Mouse (Mus musculus): ENCODE measurements at regions not wholly inside any gene's neighbourhood (a gene's known extent, or its start where the extent isn't known, plus 50 kb on each side); places are given as distances from the start of the nearest gene placed in this dataset.
"Not testable (repeated sequence)": the region's sequence is repeated elsewhere in the genome, so short reads cannot be mapped to it uniquely, and the experiment has no call there.

DNA sequence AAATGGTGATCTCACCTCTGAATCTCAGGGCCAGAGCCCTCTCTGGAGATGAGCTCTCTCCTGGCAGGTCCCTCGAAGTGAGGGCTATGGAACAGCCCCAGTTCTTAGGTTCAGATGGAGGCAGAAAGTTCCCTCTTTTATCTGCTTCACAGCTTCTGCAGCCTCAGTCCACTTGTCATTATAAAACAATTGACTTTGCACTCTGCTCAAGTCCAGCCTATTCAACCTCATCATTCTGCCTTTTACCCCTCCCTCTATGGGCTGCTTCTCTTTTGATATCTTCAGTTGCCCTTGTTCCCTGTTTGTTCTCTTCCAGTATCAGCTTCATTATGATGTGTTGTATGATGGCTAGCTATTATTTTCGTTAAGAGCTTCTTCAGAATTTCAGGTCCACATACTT, 522.2 kb upstream of the Pou3f2 start:
- intact Hi-C loops (cut with DNase I) = no loop called here
- DNase-seq (ENCODE audit: low spot score in 2 of 2) = no peak

DNA sequence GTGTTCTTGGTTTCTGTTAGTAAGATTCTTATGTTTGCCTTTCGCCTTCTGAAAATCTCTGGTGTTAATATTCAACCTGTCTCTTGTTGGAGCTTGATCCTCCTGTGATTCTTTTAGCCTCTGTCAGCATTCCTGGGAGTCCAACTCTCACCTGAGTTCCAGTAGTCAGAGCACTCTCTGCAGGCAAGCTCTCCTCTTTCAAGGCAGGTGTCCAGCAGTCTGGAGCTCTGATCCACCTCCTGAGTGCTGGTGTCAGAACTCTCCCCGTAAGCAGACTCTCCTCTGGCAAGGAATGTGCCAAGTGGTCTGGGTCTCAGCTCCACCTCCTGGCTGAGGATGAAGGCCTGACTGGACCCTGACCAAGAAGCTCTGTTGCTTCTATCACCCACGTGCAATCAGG, 521.0 kb upstream of the Pou3f2 start:
- DNase-seq (ENCODE audit: low spot score in 2 of 2); intact Hi-C loops (cut with DNase I): not testable (repeated sequence)

DNA sequence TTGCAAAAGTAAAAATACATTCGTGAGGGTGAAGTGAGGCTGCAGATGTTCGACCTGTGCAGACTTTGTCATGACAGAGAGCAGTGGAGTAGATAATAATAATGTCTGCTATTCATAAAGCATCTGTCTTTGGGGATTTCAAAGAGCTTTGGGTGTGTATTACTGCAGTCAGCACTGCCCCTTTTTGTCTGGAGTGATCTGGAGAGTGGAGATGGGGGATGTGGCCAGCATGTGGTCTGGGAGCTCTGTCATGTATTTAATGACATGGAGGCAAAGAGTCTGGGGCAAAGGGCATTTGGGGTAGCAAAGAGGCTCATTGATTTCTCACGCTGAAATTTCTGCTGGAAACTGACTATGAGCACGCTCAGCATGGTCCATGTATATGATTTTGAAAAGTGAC, 510.8 kb upstream of the Pou3f2 start:
- DNase-seq (ENCODE audit: low spot score in 2 of 2) = no peak
- intact Hi-C loops (cut with DNase I) = no loop called here

DNA sequence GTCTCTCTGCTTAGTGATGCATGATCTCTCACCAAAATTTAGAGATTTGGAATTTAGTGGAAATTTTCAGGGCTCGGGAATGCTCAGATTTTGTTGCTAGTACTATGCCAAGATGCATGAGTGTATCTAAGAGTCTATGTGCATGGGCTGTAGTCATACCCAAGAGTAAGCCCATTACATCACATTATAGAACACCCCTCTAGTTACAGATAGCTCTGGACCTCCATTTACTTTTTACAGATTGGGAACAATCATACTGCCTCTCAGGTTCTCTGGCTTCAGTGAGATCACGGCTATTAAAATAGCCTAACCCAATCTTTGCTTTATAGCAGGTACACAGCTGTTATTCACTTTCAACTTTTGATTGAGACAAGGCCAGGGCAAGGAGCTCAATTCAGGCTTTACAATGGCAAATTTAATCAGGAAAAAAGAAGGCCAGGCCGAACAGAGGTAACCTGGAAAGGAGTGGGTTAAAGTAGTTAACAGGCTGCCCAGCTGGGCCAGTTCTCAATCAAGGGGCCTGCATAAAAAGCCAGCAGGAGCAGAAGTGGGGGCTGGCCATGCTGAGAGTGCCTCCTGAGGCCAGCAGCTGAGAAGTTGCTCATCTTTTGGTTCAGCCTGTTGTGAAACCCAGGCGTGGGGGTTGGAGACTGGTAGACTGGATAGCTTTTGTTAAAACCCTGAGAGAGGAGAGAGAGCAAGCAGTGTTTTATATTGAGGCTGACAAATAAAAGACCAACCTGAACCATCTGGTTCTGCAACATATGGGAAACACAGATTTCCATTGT, 509.2 kb upstream of the Pou3f2 start:
- DNase-seq (ENCODE audit: low spot score in 2 of 2) = no peak
- intact Hi-C loops (cut with DNase I) = no loop called here

DNA sequence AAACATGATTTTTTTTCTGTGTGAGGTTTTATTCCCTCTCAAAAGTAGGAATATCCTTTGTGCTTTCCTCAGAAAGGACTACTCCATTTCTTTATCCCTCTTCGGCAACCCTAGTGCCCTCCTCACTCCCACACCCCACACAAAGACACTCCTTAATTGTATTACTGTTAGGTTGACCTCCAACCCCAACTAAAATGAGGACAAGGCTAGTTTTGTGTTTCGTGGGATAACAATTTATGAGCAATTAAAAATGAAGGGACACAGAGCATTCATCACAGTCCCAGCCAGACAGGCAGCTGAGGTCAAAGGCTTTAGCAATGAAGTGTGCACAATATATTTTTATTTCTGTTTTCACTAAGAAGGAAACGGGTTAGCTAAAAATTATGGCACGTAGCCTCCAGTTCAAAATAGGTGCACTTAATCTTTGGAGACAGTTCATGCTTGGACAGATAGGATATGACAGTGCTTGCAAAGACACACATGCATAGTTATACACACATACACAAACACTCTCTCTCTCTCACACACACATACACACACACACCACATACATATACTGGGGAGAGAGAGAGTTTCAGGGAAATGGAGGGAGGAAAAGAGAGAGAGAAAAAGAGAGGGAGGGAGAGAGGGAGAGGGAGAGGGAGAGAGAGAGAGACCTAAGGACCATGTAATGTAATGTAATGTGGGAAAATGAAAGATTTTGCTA, 498.8 kb upstream of the Pou3f2 start:
- DNase-seq (ENCODE audit: low spot score in 2 of 2) = no peak
- intact Hi-C loops (cut with DNase I) = no loop called here

DNA sequence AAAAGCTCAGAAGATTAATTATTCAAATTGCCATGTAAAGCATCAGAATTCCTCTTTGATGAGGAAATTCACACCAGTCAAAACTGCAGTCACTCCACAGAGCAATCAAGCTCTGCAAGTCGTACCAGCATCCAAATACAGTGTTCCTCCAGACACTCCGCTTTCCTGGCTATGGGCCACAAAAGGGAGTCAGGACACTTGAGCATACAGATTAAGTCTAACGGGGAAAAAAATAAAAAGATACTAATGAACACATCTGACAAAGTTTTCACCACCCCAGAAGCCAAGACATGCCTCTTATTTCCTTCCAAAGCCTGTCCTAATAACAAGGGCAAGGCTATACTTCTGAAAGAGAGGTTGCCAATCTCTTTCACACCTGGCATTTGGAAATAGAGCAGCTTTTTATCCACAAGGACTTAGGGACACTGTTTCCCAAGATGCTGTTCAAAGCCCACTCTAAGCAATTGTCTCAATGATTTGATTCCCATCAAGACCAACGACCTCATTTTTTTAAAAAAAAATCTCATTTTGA, 485.5 kb upstream of the Pou3f2 start:
- intact Hi-C loops (cut with DNase I) = no loop called here
- DNase-seq (ENCODE audit: low spot score in 2 of 2) = peak in 1 of 2 experiments; percentile 2

DNA sequence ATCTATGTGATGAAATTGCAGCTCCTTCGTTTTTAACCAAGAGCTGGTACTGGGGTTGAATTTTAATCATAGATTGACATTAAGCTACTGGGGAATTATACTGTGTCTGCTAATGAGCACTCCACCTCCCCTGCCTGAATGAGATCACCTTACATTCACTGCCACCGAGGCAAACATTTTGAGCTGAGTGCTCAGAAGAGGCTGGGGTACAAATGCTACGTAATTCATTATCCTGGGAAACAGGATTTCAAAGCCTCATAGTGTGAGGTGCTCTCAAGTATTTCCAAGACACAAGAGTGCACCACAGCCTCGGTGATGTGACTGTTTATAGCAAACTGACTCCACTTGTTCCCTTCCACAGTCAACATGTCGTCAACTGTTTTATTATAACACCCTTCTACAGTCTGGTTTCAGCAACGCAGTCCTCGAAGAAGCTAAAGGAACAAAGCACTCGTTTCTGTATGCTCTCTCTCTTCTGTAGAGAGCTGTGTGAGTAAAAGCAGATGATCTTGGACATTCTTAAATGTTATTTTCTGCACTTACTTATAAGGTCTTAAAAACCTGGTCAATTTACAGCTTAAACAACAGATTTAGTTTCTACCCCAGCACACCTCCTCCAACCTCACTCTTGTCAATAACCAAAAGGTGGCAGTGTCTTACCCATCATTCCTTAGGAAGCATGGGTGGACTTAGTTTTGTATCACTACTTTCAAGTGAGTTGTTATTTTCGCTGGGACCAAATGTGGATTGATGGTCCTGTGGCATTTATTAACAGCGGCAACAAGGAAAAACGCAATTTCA, 484.8 kb upstream of the Pou3f2 start:
- peak in 1 of 2 experiments; percentile 2 for DNase-seq (ENCODE audit: low spot score in 2 of 2)
- intact Hi-C loops (cut with DNase I) = no loop called here

DNA sequence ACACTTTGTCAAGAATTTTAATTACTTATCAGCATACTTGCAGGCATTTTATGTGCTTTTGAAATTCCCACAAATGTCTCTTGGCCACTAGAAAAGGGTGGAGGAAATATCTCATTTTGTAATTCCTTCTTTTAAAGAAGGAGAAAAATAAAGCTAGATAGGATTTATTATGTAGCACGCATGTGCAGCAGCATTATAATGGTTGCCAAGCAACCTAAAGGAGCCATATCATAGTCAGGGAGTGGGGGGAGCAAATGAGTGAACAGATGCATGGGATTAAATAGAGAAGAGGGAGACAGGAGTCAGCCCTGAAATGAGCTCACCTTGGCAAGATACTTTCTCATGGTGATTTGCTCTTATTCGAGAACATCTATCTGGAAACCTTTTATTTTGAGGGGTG, 483.0 kb upstream of the Pou3f2 start:
- DNase-seq (ENCODE audit: low spot score in 2 of 2) = no peak
- intact Hi-C loops (cut with DNase I) = no loop called here

DNA sequence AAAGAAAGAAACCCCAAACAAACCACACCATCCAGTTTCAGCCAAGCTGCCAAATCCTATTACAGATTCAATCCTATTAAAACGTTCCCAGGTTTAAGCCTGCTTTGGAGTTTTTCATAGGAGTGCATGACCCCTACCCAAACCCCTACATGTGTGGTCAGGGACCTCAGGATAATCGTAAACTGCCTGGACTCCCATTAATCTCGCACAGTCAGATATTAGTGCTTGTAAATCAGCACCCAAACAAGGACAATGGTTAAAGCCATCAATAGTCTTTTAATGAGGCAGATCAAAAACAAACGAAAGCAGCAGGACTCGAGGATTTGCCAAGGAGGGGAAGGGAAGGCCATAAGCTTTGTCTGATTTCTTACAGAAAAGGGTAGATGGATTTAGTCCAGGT, 482.3 kb upstream of the Pou3f2 start:
- intact Hi-C loops (cut with DNase I) = no loop called here
- no peak for DNase-seq (ENCODE audit: low spot score in 2 of 2)

DNA sequence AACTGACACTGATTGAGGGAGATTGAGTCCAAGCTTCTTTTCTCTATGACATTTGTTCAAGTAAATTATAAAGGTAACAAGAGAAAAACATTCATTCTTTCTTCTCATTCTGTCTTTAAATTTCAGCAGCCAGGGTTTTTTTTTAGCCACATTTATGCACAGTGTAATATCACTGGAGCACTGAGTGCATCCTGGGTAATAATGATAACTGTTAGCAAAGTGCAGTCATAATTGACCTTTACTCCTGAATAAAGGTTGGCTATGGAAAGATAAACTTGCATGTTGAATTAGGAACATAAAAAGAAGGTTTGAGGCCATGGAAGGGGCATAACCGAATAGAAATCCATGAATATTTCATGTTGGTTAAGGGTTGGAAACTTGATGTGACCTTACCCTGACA, 461.3 kb upstream of the Pou3f2 start:
- no peak for DNase-seq (ENCODE audit: low spot score in 2 of 2)
- intact Hi-C loops (cut with DNase I) = no loop called here

DNA sequence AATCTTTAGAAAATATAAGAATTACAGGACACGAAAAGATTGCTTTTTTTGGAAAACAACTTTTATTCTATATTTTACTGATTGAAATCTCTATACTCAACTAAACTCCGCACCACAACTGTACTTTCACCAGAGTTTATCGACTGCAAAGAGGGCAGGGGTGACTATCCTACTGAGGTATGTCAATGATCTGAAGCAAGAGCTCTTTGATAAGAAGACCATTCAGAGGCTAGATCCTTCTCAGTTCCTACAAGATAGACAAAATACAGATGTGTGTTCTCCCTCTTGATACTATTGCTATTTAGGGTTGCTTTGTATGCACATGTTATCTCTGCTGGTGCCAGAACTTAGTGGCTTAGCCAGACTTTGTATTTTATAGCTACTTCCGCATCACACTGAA, 460.7 kb upstream of the Pou3f2 start:
- no peak for DNase-seq (ENCODE audit: low spot score in 2 of 2)
- intact Hi-C loops (cut with DNase I) = no loop called here

DNA sequence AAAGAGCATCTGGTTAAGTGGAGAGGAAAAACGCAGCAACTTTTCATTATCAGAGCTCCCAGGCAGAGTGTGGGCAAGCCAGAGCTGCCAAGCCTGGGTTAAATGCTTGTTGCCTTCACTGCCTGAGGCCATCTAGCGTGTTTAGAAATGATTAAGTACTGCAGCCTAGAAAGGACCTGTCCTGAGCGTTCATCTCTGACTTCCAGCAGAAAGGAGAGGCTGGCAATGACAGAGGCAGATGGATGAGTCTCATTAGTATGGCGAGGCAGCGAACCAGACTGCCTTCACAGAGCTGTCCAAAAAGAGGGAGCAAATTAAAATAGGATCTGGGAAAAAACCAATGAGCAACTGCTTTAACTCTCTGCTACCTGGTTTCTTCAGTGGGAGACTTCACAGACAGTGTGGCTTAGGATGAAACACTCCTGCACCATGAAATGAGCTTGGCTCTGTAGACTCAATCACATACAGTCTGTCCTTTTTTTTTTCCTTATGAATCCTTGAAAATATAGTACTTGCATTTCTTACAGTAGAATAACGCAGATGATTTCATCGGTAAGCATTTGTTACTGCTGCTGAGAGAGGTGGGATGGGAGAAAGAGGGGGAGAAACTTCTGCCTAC, 458.7 kb upstream of the Pou3f2 start:
- intact Hi-C loops (cut with DNase I) = no loop called here
- DNase-seq (ENCODE audit: low spot score in 2 of 2) = no peak

DNA sequence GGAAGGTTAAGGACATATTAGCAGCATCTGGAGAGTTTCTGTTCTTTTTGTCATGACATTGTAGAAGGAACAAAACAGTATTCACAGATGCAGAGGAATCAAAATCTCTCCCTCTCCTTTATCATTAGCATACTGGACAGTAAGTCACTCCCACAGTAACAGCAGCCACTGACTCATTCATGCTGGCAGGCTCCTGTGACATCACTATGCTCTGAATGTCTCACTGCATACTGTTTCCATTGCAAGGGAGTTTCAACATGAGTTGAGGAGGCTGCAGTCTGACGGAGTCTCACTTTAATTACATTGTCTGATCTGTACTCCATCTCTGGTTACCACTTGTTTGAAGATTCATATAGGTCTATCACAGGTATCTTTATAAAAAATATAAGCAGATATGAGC, 450.1 kb upstream of the Pou3f2 start:
- intact Hi-C loops (cut with DNase I) = no loop called here
- no peak for DNase-seq (ENCODE audit: low spot score in 2 of 2)

DNA sequence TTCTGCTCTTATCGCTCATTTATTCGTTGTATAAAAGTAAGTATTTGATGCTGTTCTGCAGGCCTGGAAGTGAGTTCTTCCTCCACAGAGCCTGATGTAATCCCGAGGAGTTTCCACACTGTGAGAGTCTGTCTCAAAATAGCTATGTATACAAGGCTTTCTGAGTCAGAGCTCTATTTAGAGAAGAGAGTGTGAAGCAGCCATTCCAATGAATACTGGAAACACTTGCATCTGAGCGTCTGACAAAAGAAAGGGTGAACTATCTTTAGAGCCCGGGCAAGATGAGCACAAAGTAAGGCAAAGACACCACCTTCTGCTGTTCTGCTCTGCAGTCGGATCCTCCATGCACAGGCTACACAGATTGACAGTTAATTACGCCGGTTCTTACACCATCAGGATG, 436.0 kb upstream of the Pou3f2 start:
- peak; percentile 35 to 36 for DNase-seq (ENCODE audit: low spot score in 2 of 2)
- intact Hi-C loops (cut with DNase I) = loop anchor here (10.0 kb wide), 1 partner anchor 429 kb away; no protein-coding TSS in a partner anchor

DNA sequence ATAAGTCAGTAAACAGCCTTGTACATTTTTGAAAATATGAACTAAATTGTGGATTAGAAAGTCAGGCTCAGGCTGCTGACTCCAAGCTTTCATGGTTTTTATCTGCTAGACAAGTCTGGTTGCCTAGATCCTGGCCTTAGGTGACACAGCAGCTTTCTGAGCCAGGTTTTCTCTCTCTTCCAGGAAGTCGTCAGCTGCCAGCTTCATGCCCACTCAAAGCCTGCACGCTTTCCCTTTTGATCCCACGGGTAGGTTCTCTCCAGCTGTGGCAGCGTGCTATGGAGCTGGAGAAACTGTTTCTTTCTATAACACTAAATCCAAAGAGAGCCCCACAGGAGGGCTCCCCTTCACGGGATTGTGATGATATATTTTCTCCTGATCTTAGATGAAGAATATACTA, 426.7 kb upstream of the Pou3f2 start:
- intact Hi-C loops (cut with DNase I) = no loop called here
- DNase-seq (ENCODE audit: low spot score in 2 of 2) = peak; percentile 16 to 25

DNA sequence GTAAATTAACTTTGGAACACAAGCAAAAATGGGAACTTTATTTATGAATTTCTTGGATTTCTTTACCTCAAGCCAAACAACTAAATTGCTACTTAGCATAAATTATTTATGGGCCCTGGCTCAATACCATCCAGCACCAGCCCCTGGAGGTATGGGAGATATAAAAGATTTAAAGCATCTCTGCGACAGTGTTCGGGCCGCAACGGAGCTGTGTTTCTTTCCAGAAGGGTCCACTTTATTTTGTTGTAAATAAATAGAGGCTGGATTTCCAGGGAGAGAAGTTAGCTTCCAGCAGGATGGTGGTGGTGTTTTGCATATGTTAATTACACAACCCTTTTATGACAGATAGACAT, 404.5 kb upstream of the Pou3f2 start:
- no peak for DNase-seq (ENCODE audit: low spot score in 2 of 2)
- intact Hi-C loops (cut with DNase I) = no loop called here

DNA sequence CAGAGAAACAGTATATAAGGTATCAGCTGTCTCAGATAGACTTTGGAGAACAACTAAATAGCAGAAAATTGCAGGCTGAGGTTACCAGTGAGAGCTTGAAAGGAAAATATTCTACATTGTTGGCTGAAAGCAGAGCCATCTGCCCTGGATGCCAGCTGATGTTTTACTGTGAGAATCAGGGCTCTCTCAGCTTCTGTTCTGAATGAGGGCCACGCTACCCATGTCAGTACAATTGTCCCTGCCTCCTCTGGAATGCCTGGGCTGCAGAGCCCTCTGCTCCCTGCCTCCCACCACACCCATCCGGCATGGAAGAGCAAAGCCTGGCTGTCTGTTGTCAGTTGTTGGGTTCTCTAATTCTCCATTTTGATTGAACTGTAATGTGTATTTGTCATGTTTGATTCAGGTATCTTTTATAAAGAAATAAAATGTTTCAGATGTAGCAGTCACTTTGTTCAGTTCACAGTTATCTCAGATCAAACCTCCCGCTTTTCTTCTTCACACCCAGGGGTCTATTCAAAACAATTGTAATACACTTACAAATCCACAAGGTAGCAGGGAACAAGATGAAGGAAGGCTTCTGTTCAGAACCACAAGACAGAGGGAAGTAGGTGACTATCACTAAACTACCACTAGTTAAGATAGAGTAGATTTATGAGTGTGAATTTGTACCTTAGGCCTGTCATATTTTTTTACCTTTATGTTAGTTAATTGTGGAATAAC, 404.0 kb upstream of the Pou3f2 start:
- intact Hi-C loops (cut with DNase I) = no loop called here
- no peak for DNase-seq (ENCODE audit: low spot score in 2 of 2)

DNA sequence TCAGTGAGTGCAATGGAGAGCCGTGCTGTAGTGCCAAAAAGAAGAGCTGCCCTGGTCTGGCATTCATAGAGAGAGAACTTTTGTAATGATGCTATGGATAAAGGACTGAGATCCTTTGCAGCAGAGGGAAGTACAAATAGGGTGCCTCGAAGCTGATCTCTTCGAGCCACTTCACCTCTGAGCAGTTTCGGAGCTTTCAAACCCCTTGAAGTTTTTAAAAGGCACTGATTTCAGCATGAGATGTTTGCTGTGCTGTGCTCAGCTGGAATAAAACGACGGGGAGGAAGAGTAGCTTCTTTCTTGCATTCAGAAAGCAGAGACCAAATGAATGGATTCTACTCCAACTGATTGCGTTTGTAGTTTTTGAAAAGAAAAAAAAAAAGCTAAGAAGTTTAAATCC, 392.5 kb upstream of the Pou3f2 start:
- DNase-seq (ENCODE audit: low spot score in 2 of 2) = no peak
- intact Hi-C loops (cut with DNase I) = no loop called here

DNA sequence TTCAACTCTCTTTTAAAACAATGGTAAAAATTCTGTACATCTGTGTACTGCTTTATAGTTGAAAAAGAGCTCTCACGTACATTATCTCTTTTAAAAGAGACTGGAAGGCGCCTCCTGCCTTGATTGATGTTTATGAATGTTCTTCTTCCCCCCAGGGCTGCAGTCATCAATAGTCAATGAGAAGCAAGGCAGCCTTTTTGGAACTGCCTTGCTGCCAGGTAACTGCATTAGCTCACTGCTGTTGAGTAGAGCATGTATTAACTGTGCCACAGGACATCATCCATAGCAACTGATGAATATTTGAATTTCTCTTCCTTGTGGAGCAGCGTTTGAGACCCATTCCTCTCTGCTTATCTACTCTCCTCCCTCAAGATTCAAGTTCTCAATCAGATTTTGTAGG, 387.2 kb upstream of the Pou3f2 start:
- DNase-seq (ENCODE audit: low spot score in 2 of 2) = no peak
- intact Hi-C loops (cut with DNase I) = no loop called here

DNA sequence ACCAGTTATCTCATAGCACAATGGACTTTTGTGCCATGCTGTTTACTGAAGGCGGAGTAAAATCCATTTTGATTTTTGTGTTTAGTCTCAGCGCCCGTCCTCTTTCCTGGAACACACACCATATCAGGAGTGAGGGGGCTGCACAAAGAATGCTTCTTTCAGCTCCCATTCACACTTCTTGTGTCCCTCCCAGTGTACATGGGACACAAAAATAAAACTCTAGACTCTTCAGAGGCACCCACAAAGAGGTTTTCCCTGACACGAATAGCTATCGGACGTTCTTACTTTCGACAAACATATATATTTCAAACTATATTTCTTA, 347.9 kb upstream of the Pou3f2 start:
- intact Hi-C loops (cut with DNase I) = no loop called here
- no peak for DNase-seq (ENCODE audit: low spot score in 2 of 2)
